Mouse (Mus musculus) embryonic fibroblast, embryonic 13.5 days (primary cell): ENCODE results near the gene Gpr179.

ENCODE experiments used
- CTCF ChIP-seq: IDR thresholded peaks from 2 replicates; pipeline ENCODE4 v1.5.1; 2011; ENCODE audit warnings: mild to moderate bottlenecking, control low read depth, low read length, moderate library complexity, borderline replicate concordance; ENCODE audit not compliant: insufficient read depth
- POLR2A ChIP-seq: IDR thresholded peaks from 2 replicates; pipeline ENCODE4 v1.6.1; 2011; ENCODE audit warnings: low read depth, mild to moderate bottlenecking, control low read depth, low read length, moderate library complexity

GRCm38 (mm10) chr11:97301406-97301805 lies 50.5 kb downstream of the Gpr179 start:
- TF ChIP-seq POLR2A = no peak
- TF ChIP-seq CTCF = no peak
